ENCODE assay signal across 23 mouse cellular contexts in genomic region chr6:53461056-53461455, GRCm38 (mm10).
"Had no signal": no experiment of that assay in that cellular context is flagged by ENCODE, and none has a peak within 500 bp of the region (broad histone marks: within the 10 kb centered on the region; RNA-seq: fewer than 3 reads in every experiment).

No protein-coding gene starts in this region.

- H3K4me2 ChIP-seq: heart, embryonic 12.5 days; hindbrain, embryonic 13.5 days; hindbrain, embryonic 15.5 days; kidney, embryonic 15.5 days; liver, embryonic 12.5 days had no signal

- H3K27me3 ChIP-seq: heart, embryonic 12.5 days; hindbrain, embryonic 13.5 days; hindbrain, embryonic 15.5 days; kidney, embryonic 15.5 days; liver, embryonic 12.5 days had no signal

- H3K27ac ChIP-seq: gastrocnemius, adult 2 months; heart, embryonic 10.5 days; hindbrain, embryonic 13.5 days; hindbrain, embryonic 15.5 days; hindbrain, postnatal 0 days; kidney, embryonic 15.5 days; kidney, postnatal 0 days; left cerebral cortex, adult 2 months; liver, embryonic 12.5 days; liver, embryonic 14.5 days had no signal

- ATAC-seq: forebrain, embryonic 16.5 days; hindbrain, postnatal 0 days; intestine, embryonic 16.5 days; liver, embryonic 12.5 days had no signal

- H3K4me1 ChIP-seq: heart, embryonic 10.5 days; kidney, embryonic 15.5 days; liver, embryonic 12.5 days had no signal

- H3K36me3 ChIP-seq: heart, embryonic 10.5 days; heart, embryonic 12.5 days; hindbrain, embryonic 13.5 days; hindbrain, embryonic 15.5 days; kidney, embryonic 15.5 days; liver, embryonic 12.5 days had no signal

- DNase-seq: gastrocnemius, adult 2 months; gastrocnemius, postnatal 10 days; gastrocnemius, postnatal 25 days; heart, postnatal 14 days; heart, postnatal 36 days; kidney, adult 11 months; kidney, adult 2 months; kidney, adult 9 months; kidney, postnatal 14 days; kidney, postnatal 36 days; layer of hippocampus, adult 9-11 months had no signal

- H3K9me3 ChIP-seq: heart, embryonic 10.5 days; heart, embryonic 12.5 days; hindbrain, embryonic 13.5 days; hindbrain, embryonic 15.5 days; kidney, embryonic 15.5 days; liver, embryonic 12.5 days had no signal

- H3K9ac ChIP-seq: heart, embryonic 12.5 days; hindbrain, embryonic 13.5 days; hindbrain, embryonic 15.5 days; kidney, embryonic 15.5 days; liver, embryonic 12.5 days; liver, embryonic 14.5 days had no signal

- H3K4me3 ChIP-seq: gastrocnemius, adult 2 months; heart, embryonic 10.5 days; heart, embryonic 12.5 days; hindbrain, embryonic 13.5 days; hindbrain, embryonic 15.5 days; kidney, embryonic 15.5 days; left cerebral cortex, adult 2 months; liver, embryonic 12.5 days had no signal
